Mouse (Mus musculus): ENCODE measurements around the gene Hbp1. TPM values are rescaled to one million over a fixed set of nuclear protein-coding genes. Genes with fewer than 3 reads are reported as not detected.

Hbp1 gene
- polyA plus RNA-seq, 1 experiment from 2014 or later: 128 TPM

DNA sequence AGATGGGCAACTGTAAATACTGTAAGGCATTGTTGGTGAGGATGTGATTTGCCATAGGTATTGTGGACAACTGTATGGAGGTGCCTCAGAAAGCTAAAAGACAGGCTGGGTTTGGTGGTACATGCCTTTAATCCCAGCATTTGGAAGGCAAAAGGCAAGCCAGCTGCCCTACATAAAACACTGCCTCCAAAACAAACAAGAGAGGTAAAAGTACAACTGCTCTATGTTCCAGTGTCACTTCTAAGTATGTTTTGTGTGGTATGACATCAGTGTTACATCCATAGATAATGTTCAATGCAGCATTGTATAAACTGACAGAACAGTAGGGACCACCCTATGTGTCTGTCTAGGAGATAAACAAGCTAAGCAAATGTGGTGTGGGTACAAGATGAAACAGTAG lies 58.3 kb downstream of the Hbp1 start:
- Histone ChIP-seq H3K4me3 (ENCODE audit: low read length) (no peak overlapping the region), H3K27me3 (ENCODE audit: control insufficient read depth, insufficient read depth, low read length) (no peaks in the 10 kb centered on the region), H3K4me1 (ENCODE audit: control insufficient read depth, insufficient read depth, low read length) (no peaks in the 10 kb centered on the region; the same call in 1 of the 2 replicates), H3K9ac (ENCODE audit: low read depth, low read length) (no peak overlapping the region), H3K4me2 (replicated peaks; ENCODE audit: low read depth, low read length) (no peak overlapping the region), H3K27ac (ENCODE audit: low read depth, low read length) (no peak overlapping the region), H3K36me3 (ENCODE audit: control insufficient read depth, insufficient read depth, low read length) (no peaks in the 10 kb centered on the region; the same call in 1 of the 2 replicates), H3K9me3 (ENCODE audit: control insufficient read depth, low read length) (no peaks in the 10 kb centered on the region)
- ATAC-seq (ENCODE audit: low FRiP score, low TSS enrichment): no peak

DNA sequence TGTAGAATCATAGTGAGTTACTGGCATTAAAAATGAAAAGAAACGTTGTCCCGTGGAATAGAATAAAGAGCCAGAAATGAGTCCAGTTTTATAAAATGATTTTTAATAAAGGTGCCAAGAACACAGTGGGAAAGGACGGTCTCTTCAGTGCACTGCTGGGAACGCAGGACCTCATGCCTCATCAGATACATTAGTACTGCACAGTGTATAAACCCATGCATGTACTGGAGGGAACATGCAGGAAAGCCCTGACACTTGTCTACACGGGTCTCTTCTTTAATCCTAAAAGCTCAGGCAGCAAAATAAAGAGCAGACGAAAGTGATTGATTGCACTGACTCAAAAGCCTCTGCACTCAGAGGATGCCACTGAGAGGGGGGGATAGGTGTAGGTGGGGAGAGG lies 59.6 kb downstream of the Hbp1 start:
- Histone ChIP-seq H3K4me2 (replicated peaks; ENCODE audit: low read depth, low read length) (no peak overlapping the region), H3K4me1 (ENCODE audit: control insufficient read depth, insufficient read depth, low read length) (no peaks in the 10 kb centered on the region; the same call in 1 of the 2 replicates), H3K4me3 (ENCODE audit: low read length) (no peak overlapping the region), H3K27me3 (ENCODE audit: control insufficient read depth, insufficient read depth, low read length) (no peaks in the 10 kb centered on the region), H3K9ac (ENCODE audit: low read depth, low read length) (no peak overlapping the region), H3K36me3 (ENCODE audit: control insufficient read depth, insufficient read depth, low read length) (peaks cover 4% of the 10 kb centered on the region; the same call in 1 of the 2 replicates), H3K27ac (ENCODE audit: low read depth, low read length) (no peak overlapping the region), H3K9me3 (ENCODE audit: control insufficient read depth, low read length) (no peaks in the 10 kb centered on the region)
- no peak for ATAC-seq (ENCODE audit: low FRiP score, low TSS enrichment)
- 78% methylated on average over 6 of the region's 6 CpGs for WGBS

DNA sequence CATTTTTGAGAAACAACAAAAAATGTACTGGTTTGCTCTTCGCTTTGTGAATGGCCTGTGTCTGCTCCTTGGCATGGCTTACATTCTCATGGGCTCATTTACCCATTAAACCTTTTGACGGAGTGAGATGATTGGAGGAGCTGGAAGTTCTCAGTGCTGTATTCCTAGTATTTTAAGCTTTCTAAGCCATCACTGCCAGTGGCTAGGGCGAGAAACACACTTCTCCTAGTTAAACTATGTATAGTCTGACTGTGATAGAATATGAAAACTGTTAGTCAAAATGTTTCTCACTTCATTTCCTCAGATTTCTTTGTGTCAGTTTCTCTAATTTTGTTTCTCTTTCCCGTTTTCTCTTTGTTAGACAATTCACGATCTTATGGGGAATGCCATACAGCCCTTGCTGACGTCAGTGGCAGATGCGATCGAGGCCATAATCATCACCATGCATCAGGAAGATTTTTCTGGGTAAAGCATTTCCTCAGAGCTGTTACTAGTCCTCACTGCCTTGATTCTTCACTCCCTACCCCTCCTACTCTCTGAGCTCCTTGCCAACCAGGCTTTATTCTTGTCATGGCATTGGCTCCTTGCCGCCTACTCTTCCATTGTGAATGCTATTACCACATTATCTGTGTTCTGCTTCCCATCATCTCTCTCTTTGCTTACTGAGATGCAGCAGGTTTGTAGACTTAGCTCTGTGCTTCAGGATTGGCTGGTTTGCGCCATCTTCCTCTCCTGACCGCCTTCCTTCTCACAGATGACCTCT lies 64.3 kb downstream of the Hbp1 start:
- 95% methylated on average over 11 of the region's 11 CpGs for WGBS
- Histone ChIP-seq H3K9ac (ENCODE audit: low read depth, low read length) (no peak overlapping the region), H3K9me3 (ENCODE audit: control insufficient read depth, low read length) (no peaks in the 10 kb centered on the region), H3K27ac (ENCODE audit: low read depth, low read length) (no peak overlapping the region), H3K4me3 (ENCODE audit: low read length) (no peak overlapping the region), H3K27me3 (ENCODE audit: control insufficient read depth, insufficient read depth, low read length) (no peaks in the 10 kb centered on the region), H3K4me1 (ENCODE audit: control insufficient read depth, insufficient read depth, low read length) (no peaks in the 10 kb centered on the region), H3K36me3 (ENCODE audit: control insufficient read depth, insufficient read depth, low read length) (peaks cover 4% of the 10 kb centered on the region; the same call in 1 of the 2 replicates), H3K4me2 (replicated peaks; ENCODE audit: low read depth, low read length) (no peak overlapping the region)
- no peak for ATAC-seq (ENCODE audit: low FRiP score, low TSS enrichment)

DNA sequence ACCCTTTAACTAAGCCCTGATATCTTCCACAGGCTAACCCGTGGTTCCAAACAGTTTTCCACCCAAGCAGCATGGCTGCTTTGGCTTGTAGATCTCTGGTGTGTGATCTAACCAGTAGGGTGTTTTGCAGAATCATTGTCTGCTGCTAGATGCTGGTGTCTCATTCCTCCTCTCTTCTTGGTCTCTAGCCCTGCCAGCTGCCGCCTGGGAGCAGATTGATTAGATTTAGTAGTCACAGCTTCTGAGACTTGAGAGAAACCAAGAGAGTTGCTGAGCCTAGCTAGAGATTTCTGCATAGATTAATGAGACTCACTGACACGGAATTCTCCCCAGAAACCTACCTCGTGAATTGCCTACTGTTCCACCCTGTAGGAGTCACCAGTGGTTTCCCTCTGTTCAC lies 65.3 kb downstream of the Hbp1 start:
- Histone ChIP-seq H3K9me3 (ENCODE audit: control insufficient read depth, low read length) (no peaks in the 10 kb centered on the region), H3K36me3 (ENCODE audit: control insufficient read depth, insufficient read depth, low read length) (peaks cover 4% of the 10 kb centered on the region; the same call in 1 of the 2 replicates), H3K27me3 (ENCODE audit: control insufficient read depth, insufficient read depth, low read length) (no peaks in the 10 kb centered on the region), H3K27ac (ENCODE audit: low read depth, low read length) (no peak overlapping the region), H3K4me2 (replicated peaks; ENCODE audit: low read depth, low read length) (no peak overlapping the region), H3K4me1 (ENCODE audit: control insufficient read depth, insufficient read depth, low read length) (no peaks in the 10 kb centered on the region), H3K9ac (ENCODE audit: low read depth, low read length) (no peak overlapping the region), H3K4me3 (ENCODE audit: low read length) (no peak overlapping the region)
- 86% methylated on average over 4 of the region's 4 CpGs for WGBS
- no peak for ATAC-seq (ENCODE audit: low FRiP score, low TSS enrichment)

DNA sequence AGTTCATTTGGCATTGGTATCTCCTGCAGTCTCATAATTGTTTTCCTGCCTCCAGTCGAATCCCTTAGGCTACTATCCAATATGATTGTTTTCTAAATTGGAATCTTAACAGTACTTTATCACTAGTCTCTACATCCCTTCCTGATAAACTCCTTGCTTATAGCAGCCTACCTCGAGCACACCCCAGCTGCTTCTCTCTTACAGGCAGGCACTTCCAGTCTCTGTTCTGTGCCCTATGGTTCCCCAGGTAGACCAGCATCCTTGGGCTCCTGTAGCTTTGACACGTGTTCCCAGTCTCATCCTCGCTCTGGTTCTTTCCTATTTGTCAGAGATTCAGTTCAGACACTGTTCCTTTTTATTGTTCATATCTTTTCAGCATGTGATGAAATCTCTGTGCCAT lies 66.0 kb downstream of the Hbp1 start:
- no peak for ATAC-seq (ENCODE audit: low FRiP score, low TSS enrichment)
- H3K36me3 ChIP-seq (ENCODE audit: control insufficient read depth, insufficient read depth, low read length): peaks cover 4% of the 10 kb centered on the region; the same call in 1 of the 2 replicates

DNA sequence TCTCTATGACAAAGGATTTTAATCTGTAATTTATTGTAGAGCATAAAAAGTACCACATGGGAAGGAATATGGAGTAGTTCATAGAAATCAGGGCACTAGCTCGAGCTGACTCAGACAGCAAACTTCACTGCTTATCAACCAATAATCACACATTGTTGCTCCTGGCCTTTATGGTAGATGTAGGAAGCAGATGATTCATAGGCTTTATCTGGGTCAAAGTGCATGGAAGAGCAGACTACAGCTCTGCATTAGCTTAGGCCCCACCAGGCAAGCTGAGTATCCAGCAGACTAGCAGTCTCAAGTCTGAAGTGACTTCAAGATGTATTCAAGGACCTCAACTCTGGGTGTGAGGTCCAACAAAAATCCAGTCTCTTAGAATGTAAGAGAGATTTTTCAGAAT lies 67.6 kb downstream of the Hbp1 start:
- ATAC-seq (ENCODE audit: low FRiP score, low TSS enrichment): no peak
- no peak overlapping the region for H3K27ac ChIP-seq (ENCODE audit: low read depth, low read length)
- no peak overlapping the region for H3K9ac ChIP-seq (ENCODE audit: low read depth, low read length)
- H3K9me3 ChIP-seq (ENCODE audit: control insufficient read depth, low read length): no peaks in the 10 kb centered on the region
- WGBS: 57% methylated on average over 1 of the region's 1 CpGs
- H3K27me3 ChIP-seq (ENCODE audit: control insufficient read depth, insufficient read depth, low read length): no peaks in the 10 kb centered on the region
- no peaks in the 10 kb centered on the region for H3K4me1 ChIP-seq (ENCODE audit: control insufficient read depth, insufficient read depth, low read length)
- no peak overlapping the region for H3K4me3 ChIP-seq (ENCODE audit: low read length)
- H3K36me3 ChIP-seq (ENCODE audit: control insufficient read depth, insufficient read depth, low read length): peaks cover 4% of the 10 kb centered on the region; the same call in 1 of the 2 replicates
- H3K4me2 ChIP-seq (replicated peaks; ENCODE audit: low read depth, low read length): no peak overlapping the region

More for the DNA sequence above, 66.0 kb downstream of the Hbp1 start:
- WGBS: 89% methylated on average over 4 of the region's 4 CpGs
- Histone ChIP-seq H3K4me3 (ENCODE audit: low read length) (no peak overlapping the region), H3K4me1 (ENCODE audit: control insufficient read depth, insufficient read depth, low read length) (no peaks in the 10 kb centered on the region), H3K27me3 (ENCODE audit: control insufficient read depth, insufficient read depth, low read length) (no peaks in the 10 kb centered on the region), H3K9me3 (ENCODE audit: control insufficient read depth, low read length) (no peaks in the 10 kb centered on the region), H3K27ac (ENCODE audit: low read depth, low read length) (no peak overlapping the region), H3K9ac (ENCODE audit: low read depth, low read length) (no peak overlapping the region), H3K4me2 (replicated peaks; ENCODE audit: low read depth, low read length) (no peak overlapping the region)

DNA sequence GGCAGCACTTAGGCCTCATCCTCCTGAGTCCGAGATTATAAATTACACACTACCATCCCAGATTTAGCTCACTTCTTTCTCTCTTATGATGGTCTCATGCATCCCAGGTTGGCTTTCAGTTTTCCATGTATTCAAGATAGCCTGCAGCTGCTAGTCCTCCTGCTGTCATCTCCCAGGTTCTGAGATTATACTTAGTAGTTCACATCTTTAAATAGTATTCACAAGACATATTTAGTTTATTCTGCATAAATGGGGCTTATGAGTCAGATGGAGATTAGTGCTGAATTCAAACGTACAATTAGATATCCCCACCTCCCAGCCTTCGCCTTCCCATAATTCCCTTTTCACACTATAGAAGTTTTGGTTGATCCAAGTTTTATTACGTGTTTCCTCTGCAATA lies 73.6 kb downstream of the Hbp1 start:
- ATAC-seq (ENCODE audit: low FRiP score, low TSS enrichment): no peak
- H3K4me3 ChIP-seq (ENCODE audit: low read length): no peak overlapping the region
- H3K27ac ChIP-seq (ENCODE audit: low read depth, low read length): no peak overlapping the region
- H3K4me1 ChIP-seq (ENCODE audit: control insufficient read depth, insufficient read depth, low read length): no peaks in the 10 kb centered on the region
- H3K27me3 ChIP-seq (ENCODE audit: control insufficient read depth, insufficient read depth, low read length): no peaks in the 10 kb centered on the region
- no peaks in the 10 kb centered on the region for H3K36me3 ChIP-seq (ENCODE audit: control insufficient read depth, insufficient read depth, low read length)
- no peaks in the 10 kb centered on the region for H3K9me3 ChIP-seq (ENCODE audit: control insufficient read depth, low read length)
- no peak overlapping the region for H3K9ac ChIP-seq (ENCODE audit: low read depth, low read length)
- no peak overlapping the region for H3K4me2 ChIP-seq (replicated peaks; ENCODE audit: low read depth, low read length)
- WGBS: 83% methylated on average over 4 of the region's 4 CpGs

Other genes starting within 250 kb of the Hbp1 start
- 0.39 and 0.60 TPM in 2 replicates for gene Gpr22, start 236.6 kb downstream of the Hbp1 start, polyA plus RNA-seq (2014; fragmentation: Nextera tagmentation; extraction: Ambion mirVana)
- gene Prkar2b, start 110.8 kb upstream of the Hbp1 start, polyA plus RNA-seq (2014; fragmentation: Nextera tagmentation; extraction: Ambion mirVana): 21.4 and 27.3 TPM in 2 replicates